Mouse (Mus musculus): ENCODE measurements around the gene Plekhh1. TPM values are rescaled to one million over a fixed set of nuclear protein-coding genes. Genes with fewer than 3 reads are reported as not detected.

Plekhh1 gene
- polyA plus RNA-seq, 1 experiment: not detected

DNA sequence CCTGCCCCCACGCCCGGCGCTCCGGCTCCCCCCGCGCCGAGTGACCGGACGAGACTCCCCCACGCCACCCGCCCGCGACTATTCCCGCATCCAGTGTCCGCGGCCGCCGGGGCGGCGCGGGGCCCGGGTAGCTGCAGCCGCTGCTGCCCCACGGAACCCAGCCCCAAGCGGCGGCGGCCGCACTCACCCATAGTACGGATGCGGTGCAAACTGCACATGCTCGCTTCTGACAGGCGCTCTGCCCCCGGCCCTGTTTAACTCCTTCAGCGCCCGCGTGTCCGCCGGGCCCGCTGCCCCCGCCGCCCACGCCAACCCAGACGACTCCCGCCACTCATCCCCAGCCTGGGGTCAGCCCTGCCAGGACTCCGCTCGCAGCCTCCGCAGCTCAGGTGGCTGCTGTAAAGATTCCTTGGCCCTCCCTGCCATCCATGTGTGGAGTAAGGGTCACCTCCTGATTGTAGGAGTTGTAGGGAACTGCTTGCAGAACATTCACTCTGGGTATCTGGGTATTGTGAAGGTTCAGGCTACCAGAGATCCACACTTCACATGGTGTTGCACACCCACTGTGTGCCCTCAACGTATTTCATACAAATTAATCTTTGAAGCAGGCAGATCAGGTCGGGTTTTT is 21.7 kb upstream of the Plekhh1 start, which contains the start of gene Tmem229b:
TSS of gene Tmem229b (minus strand) at position 502 of the 628 bp plus-strand sequence.
- TF ChIP-seq GATA1 (IDR thresholded peaks at IDR 0.05; ENCODE audit: low read length): no peak

DNA sequence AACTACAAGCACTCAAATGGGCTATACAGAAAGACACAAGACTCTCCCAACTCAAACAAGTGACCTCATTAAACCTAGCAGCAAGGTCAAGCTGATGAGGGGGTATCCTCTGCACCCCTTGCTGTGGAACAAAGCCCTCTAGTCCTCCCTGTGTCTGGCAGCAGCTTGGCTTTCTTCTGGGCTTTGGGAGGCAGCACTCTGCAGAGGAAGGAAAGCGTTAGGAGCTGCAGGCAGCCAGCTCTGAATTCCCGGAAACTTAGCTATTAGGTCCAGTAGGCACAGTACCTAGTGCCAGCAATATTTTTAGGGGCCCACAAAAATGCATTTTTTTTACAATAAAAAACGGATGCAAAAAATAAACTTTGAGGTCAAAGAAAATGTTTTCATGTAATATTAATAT is 18.4 kb upstream of the Plekhh1 start:
- no peak for TF ChIP-seq GATA1 (IDR thresholded peaks at IDR 0.05; ENCODE audit: low read length)

DNA sequence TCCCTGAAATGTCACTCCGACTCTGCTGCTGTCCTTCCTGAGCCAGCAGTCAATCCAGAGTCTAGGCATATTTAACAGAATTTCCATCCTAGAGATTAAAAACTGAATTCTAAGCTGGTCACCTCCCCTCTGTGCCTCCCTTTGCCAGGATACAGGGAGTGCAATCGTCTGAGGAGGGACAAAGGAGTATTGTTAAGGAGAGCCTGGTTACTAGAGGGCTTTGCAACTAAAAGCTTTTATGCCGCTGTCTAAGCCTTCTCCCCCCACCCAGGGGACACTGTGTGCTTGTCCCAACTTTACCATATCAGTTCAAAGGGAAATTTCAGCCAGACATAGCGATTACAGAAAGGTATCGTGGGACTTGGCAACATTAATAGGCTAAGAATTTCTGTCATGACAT is 12.9 kb upstream of the Plekhh1 start:
- no peak for TF ChIP-seq GATA1 (IDR thresholded peaks at IDR 0.05; ENCODE audit: low read length)

DNA sequence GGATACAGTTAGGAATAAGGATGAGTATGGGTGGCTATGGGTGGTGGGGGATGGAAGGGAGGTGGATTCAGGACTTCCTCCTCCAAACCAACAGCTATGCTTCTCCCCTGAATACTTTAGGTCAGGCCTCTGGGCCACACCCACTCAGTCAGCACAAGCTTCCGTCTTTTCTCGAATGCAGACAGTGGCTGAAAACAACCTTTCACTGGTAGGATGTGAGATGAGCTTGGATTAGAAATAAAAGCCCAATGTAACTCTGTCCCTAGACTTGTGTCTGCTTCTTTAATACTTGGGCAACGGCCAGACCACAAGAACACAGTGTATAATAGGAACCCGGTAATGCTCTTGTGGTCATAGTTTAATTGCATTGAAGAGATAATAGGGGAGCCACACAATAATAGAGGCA is 11.0 kb upstream of the Plekhh1 start:
- no peak for TF ChIP-seq GATA1 (IDR thresholded peaks at IDR 0.05; ENCODE audit: low read length)

DNA sequence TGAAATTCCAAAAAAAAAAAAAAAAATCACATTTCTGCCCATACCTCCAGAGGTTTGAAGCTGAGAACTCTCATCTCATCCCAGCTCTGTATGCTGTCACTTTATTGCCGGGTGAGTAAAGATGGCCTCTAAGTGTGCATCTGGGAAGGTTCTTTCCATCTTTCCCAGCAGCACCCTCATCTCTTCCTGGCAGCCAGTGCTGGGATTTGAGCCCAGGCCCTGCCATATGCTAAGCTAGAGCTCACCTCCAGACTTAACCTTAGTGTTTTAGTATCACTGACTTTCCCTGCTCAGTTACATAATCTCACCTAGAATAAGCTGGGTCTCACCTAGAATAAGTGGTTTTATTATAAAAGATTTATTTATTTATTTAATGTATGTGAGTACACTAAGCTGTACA is 7.1 kb upstream of the Plekhh1 start:
- no peak for TF ChIP-seq GATA1 (IDR thresholded peaks at IDR 0.05; ENCODE audit: low read length)

DNA sequence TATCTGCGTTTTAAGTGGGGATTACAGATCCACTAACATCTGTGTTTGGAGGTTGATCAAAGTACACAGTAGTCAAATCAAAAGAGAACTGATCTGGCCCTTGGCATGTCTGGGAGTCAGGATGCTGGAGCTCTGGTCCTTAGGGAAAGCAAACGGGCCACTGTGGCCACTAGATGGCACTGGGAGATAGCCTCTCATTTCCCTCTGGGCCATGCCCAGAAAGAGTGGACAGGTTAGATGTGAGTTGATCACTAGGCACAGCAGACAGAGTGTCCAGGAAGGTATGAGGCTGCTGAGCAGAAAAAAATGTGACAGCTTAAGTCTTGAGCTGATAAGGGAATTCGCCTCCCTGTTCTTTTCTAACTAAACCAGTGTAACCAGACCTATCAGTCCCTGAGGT is 6.1 kb upstream of the Plekhh1 start:
- no peak for TF ChIP-seq GATA1 (IDR thresholded peaks at IDR 0.05; ENCODE audit: low read length)

DNA sequence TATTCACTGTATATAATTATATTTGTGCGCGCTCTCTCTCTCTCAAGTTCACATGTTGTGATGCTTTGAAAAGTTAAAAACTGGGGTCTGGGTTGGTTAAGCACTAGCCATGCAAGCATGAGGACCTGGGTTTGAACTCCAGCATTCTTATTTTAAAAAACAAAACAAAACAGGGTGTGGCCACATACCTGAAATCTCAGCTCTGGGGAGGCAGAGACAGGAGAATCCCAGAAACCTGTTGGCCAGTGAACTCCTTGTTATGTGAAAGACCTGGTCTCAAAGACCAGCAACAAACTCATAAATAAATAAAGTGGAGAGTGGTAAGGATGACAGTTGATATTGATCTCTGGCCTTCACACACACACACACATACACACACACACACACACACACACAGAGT is 5.4 kb downstream of the Plekhh1 start:
- TF ChIP-seq GATA1 (IDR thresholded peaks at IDR 0.05; ENCODE audit: low read length): no peak

DNA sequence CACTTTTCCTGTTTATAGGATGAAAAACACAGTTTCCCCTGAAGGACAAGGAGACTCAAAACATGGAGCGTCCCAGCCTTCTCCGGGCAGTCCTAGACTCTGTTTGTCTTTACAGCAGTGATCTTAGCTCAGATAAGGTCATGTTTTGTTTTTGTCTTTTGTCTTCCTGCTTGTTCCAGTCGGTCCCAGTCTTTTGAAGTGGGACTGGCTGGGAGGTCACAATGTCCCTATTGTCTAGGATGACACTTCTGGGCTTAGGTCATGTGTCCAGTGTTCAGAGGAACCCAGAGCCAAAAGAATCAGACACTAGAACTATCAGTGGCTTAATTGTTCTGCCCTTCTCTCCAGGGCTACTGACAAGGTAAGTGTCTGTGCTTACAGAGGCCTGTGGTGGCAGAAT is 6.4 kb downstream of the Plekhh1 start:
- TF ChIP-seq GATA1 (IDR thresholded peaks at IDR 0.05; ENCODE audit: low read length): no peak

DNA sequence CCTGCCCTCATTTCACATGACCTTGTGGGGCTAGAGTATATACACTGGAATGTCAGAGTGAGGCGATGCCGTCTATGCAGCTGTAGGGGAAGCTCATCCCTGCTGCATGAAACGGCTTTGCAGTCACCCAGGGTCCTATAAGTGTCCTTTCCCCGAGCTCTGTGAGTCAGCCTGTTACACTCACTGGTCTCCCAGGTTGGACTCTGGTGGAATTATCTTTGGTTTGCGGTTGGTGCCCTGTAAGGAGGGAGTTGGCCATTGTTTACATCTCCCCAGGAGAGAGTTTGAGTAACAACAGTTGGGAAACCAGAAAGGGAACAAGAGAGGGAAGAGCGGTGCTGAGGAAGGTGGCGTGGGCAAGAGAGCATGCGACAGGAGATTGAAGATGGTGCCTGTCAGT is 10.7 kb downstream of the Plekhh1 start:
- no peak for TF ChIP-seq GATA1 (IDR thresholded peaks at IDR 0.05; ENCODE audit: low read length)

DNA sequence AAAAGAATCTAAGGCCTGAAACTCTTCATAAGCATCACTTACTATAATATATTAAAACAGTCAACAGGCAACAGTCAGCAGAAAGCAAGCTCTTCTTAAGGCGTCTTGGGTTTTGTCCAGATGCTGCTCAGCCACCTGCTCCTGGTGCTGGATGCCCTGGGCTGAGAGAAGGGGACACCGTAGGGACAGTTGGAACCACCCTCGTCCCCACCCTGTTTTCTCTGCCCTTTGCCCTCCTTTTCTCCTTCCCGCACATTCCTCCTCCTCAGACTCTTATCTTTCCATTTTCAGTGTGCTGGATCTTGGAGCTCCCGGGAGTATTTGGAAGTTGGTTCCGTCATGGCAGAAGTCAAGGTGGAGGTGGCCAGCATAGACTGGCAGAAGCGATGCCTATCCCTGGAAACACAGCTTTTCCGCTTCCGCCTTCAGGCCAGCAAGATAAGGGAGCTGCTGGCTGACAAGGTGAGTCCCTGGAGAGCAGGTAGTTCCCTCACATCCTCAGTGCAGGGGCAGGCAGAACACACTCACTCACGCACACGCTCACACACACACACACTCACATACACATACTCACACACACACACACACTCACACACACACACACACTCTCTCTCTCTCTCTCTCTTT is 11.4 kb downstream of the Plekhh1 start:
- TF ChIP-seq GATA1 (IDR thresholded peaks at IDR 0.05; ENCODE audit: low read length): no peak

DNA sequence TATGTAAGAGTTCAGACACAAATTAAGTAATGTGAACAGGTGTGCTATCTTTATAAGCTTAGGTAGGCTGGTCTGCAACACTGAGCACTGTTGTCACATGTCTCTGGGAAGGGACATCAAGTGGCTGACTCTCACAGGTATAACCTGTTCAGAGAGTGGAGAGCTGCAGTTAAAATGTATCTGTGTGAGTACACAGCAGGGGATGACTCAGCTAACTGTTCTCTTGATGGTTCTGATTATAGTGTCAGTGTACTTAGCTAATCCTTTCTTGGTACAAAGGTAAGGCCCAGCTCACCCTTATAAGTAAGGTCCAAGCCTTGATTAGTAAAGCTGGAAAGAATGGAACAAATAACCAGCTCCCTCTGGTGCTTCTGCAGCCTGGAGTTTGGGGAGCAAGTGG is 12.5 kb downstream of the Plekhh1 start:
- no peak for TF ChIP-seq GATA1 (IDR thresholded peaks at IDR 0.05; ENCODE audit: low read length)

DNA sequence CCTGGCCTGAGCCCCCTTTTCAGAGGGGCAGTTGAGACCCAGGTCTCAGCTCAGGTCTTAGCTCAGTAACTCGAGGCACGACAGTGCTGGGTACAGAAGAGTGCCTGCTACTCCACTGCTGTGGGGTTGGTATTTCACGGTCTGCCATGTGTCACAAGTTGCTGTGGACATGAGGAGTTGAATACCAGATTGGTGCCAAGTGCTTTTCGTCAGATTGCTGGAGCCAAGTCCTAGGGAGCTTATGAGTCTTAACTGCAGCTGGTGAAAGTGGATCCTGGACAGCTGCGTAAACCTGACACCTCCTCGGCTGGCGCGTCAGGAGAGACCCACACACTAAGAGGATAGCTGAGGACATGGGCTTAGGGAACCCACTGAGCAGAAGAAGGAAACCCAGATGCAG is 15.7 kb downstream of the Plekhh1 start:
- TF ChIP-seq GATA1 (IDR thresholded peaks at IDR 0.05; ENCODE audit: low read length): no peak

DNA sequence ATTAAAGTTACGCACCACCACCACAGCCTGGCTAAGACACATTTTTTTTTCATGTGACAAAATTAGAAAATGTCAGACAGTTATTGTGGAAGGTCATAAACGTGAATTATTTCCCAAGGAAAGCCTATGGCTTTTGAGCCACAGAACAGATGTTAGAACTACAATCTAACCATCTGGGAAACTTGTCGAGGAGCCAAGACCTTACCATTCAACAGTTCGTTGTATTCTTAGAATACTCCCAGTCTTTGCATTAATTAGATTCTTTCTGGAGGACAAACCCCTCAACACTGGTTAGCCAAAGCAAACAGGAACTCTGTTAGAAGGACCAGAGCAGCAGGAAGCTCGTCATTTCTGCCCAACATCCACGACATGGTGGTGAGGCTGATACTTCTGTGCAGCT is 17.2 kb downstream of the Plekhh1 start:
- TF ChIP-seq GATA1 (IDR thresholded peaks at IDR 0.05; ENCODE audit: low read length): no peak

DNA sequence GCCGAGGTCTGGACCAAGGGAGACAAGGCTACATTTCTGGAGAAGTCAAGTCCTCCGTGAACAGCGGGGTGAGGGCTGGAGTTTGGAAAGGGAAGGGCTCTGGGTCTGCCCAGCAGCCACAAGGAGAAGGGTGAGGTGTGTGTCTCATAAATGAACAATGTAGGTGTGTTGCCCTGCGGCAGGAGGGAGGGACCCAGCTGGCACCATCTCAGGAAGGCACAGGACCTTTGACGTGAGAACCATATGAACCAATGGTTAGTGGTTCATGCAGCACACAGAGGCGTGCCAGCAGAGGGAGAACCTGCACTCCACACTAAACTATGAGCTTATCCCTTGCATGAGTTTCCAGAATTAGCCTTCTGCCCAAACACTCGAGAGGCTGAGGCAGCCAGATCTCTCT is 18.2 kb downstream of the Plekhh1 start:
- TF ChIP-seq GATA1 (IDR thresholded peaks at IDR 0.05; ENCODE audit: low read length): no peak

DNA sequence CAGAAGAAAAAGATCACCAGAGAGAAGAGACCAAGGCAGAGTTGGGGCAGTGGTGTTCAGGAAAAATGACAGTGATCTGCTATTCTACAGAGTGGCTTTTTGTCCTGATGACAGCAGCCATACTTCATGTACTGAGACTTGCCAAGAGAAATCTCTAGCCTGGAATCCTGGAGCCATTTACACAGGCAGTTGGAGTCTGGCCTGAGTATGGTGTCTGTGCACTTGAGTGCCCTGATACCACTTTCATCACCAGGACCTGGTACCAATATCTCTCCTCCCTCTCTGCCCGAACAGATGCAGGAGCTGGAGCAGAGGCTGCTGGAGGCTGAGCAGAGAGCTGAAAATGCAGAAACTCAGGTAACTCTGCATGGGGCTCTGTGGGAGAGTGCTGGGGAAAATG is 19.9 kb downstream of the Plekhh1 start:
- TF ChIP-seq GATA1 (IDR thresholded peaks at IDR 0.05; ENCODE audit: low read length): no peak

DNA sequence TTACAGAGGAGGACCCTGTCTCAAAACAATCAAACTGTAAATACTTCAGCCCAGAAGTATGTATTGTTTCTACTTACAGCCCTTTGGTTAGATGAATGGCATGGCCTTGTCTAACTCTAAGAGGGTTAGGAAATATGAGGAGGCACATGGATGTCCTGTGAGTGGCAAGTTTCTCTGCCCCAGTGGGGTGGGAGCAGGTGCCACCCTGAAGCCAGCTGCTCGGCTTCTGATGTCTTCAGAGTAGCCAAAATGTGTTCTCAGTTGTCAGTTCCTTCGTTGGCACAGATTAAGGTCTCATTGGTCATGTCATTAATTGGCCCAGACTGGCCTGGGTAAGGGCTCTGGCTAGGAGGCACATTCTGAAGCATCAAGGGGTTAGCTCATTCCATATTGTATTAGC is 20.8 kb downstream of the Plekhh1 start:
- no peak for TF ChIP-seq GATA1 (IDR thresholded peaks at IDR 0.05; ENCODE audit: low read length)

DNA sequence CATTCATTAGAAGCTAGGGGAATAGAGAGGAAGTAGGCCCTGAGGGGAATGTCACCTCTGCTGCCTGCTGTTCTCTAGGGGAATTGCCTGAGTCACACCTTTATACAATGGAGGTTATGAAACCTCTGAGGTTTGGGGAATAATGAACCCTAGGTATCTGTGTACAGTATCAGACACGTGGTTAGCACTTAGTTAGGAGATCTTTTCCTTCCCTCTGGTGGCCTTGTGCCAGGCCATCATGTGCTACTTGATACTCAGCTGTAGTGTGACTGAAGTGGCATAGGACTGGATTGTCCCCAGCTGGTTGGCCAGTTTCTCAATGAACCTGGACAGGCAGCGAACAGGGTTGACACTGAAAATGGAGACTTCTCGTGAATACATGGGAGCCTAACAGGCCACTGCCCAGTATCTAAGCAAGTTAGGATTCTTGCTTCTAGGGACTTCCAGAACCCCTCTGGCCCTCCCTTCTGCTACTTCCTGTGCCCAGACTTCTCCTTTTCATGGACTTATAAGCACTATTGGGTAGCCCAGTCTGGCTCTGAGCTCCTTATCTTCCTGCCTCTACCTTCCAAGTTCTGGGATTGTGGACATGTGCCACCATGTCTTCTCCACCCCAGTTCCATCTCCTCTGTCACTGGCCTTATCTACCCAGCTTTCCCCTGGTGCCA is 21.7 kb downstream of the Plekhh1 start:
- no peak for TF ChIP-seq GATA1 (IDR thresholded peaks at IDR 0.05; ENCODE audit: low read length)

Measured in G1E-ER4 (cell line).